Mouse (Mus musculus): ENCODE results near the gene Gdpgp1.

DNA sequence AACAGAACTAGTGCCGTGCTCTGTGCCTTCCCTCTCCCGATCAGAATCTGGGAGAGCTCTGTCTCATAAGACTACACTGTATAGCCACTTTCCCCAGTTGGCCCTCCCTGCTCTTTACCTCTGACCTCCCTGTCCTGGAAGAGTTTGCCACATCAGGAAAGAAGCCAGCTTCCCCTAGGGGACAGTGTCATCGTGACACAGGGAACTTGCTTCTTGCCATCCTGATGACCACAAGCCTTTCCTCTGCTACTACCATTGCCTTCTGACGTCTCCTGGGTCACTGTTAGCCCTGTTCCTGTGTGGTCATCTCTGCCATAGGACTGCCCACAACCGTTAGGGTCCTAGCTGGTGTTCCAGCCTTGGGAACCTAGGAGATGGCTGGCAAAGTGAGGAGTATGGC lies 29.7 kb upstream of the Gdpgp1 start:
- TF ChIP-seq CTCF (IDR thresholded peaks at IDR 0.05; ENCODE audit: borderline replicate concordance, insufficient read depth, low read depth, low read length) (no peak), POLR2A (IDR thresholded peaks at IDR 0.05; ENCODE audit: borderline replicate concordance, insufficient read depth, low read length) (no peak)
